Mouse (Mus musculus) skeletal muscle tissue, adult 2 months (tissue): ENCODE results near the gene Grm3.

ENCODE experiments used
- DNase-seq: peaks from one replicate; pipeline ENCODE4 v3.0.0-alpha.2; 2012; ENCODE audit warnings: low read depth, low spot score

Grm3 gene

DNA sequence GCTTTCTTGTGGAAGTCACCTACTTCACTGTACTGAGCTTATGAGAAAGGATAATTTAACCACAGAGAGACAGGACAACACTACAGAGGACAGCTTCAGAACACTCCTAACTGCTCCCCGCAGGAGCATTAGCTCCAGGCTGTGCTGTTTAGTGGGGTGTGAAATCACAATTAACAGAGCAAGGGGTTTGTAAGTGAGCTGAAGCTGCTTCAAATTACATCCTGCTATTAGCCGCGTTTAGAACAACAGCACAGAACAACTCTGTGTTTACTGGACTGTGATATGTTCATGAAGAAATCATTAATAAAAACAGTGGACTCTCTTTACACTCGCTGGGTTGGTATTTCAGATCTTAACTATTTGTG lies 101.9 kb downstream of the Grm3 start:
- DNase-seq: no peak

DNA sequence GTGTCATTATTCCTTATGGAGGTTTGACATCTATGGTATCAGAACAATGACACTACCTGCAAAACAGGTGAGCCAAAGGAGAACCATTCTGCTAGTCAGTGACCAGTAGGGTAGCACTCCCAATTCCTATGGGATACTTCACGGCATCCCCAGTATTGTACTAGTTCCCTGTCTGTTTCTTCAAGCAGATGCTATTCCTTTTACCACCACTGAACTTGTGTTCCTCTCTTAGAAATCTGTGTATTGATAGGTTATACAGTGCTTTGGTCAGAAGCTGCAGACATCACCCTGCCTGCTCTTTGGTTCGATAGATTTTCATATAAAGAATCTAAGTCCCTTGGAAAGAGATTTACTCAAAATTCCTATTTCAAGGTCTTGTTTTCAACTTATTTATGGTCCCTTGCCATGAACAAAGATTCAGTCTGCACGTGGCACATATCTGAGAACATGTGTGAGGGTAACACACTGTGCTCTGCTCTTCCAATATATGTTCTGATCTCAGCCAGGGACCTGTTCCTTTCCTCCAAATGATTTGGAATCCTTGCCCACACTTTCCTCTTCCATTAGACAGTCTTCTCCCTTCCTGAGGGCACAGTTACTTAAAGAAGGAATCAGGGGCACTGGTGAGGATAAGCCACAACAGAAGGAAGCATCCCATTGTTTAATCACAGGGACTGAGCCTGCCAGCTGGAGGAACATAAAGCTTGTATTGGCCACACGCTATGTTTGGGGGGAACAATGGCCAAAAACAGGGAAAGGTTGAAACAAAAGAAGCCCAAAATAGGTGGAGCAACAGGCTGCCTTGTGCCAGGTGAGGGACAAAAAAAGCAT lies 102.5 kb downstream of the Grm3 start:
- no peak for DNase-seq

DNA sequence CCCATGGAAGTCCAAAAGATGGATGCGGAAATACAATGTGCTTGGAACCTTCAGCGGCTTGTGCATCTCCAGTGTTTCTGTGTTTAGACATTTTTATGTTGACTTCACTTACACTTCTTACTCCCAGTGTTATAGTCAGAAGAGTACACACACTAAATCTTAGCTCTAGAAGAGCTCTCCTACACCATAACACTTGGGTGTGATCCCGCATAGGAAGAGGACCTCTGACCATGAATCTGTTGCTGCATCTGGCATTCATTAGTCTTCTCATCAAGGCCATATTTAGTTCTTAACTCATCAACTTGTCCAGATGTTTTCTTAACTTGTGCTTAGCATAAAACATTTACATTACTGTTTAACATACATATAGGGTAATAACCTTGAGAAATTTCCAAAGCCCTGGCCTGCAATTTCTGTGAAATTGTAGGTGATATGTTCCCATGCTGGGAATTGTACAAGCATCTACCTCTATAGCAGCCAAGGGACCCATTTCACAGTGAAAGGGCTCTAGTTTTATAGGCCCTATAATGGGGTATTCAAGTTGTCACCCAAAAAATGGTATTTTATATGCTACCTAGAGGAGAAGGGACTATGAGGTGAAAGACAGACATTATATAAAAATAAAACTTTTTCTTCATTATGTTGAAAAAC lies 103.4 kb downstream of the Grm3 start:
- no peak for DNase-seq

GRCm38 (mm10) chr5:9579021-9579420 lies 145.9 kb downstream of the Grm3 start:
- DNase-seq: no peak

DNA sequence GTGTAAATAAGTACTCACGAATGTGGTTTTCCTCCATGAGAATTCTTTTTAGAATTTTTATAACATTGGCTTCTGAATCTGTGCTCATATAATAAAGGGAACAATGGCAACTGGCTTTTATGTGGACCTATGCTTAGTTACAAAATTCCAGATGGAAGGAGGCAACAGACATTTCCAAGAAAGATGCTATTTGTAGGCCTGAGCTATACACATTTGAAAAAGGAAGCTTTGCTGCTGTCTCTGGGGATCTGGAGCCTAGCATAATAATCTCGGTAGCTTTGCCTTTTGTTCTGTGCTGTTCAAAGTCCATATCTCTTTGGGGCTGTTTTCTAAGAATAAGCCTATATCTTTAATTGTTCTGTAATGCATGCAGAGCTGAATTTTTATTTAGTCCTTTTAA lies 146.4 kb downstream of the Grm3 start:
- no peak for DNase-seq

GRCm38 (mm10) chr5:9570946-9571345 lies 154.0 kb downstream of the Grm3 start:
- DNase-seq: no peak

GRCm38 (mm10) chr5:9557706-9558105 lies 167.3 kb downstream of the Grm3 start:
- no peak for DNase-seq

GRCm38 (mm10) chr5:9540822-9541557 lies 184.0 kb downstream of the Grm3 start:
- DNase-seq: no peak

- DNase-seq: no peak
Measured at GRCm38 (mm10) chr5:9525507-9525906, 199.5 kb downstream of the Grm3 start.

DNA sequence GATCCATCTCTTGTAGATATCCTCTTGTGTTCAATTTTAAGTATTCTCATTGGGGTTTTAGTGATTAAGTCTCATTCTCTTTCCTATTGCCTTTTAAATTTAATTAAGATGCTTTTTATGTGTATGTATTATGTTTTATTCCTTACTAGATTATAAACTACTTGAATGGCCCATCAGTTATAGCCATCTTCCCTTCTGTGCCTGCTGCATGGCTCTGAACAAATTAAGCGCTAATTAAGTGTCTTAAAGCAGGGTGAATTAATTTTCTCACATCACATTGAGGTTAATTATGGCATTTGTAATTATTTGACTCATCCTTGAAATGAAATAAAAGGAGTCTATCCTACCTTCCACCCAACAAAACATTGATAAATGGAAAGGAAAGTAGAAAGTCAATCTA lies 213.9 kb downstream of the Grm3 start:
- no peak for DNase-seq

- no peak for DNase-seq
Measured at GRCm38 (mm10) chr5:9497235-9497634, 227.7 kb downstream of the Grm3 start.

GRCm38 (mm10) chr5:9495456-9495855 lies 229.5 kb downstream of the Grm3 start:
- DNase-seq: no peak

DNA sequence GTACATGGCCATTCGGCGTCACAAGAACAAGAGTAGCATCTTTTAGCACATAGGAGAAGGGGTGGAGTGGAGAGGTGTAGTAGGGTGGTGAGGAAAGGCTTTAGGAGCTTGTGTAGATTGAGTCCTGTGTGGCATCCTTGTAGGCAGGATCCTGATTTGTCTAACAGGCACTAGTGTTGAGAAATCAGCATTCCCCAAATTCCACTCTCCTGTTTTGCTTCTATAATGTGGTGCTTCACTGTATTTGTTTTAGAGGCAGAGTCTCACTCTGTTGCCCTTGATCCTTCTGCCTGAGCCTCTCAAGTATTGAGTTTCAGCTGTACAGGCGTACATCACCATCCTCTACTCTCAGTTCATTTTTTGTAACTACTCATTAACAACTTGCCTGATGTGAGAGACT lies 247.4 kb downstream of the Grm3 start:
- DNase-seq: no peak

- no peak for DNase-seq
Measured at GRCm38 (mm10) chr5:9453298-9453697, 271.7 kb downstream of the Grm3 start.

DNA sequence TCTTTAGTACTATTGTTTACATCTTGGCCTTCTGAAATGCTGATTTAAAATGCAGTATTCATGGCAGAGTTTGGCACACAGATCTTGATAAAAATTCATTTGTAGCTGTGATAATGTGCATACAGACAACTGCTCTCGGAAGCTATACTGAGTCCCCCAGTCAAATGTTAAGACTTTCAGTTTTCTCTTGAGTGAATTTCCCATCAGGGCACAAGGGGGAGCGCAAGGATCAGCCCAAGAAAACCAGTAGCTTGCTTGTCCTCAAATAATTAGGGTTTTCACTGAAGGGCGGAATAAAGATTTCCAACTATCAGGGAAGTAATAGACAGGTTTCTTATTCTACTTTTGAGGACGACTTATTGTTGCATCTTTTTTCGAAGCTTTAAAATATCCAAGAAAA lies 275.4 kb downstream of the Grm3 start:
- DNase-seq: no peak

GRCm38 (mm10) chr5:9448931-9449330 lies 276.0 kb downstream of the Grm3 start:
- DNase-seq: no peak

GRCm38 (mm10) chr5:9446146-9446545 lies 278.8 kb downstream of the Grm3 start:
- DNase-seq: no peak
